Mouse (Mus musculus): Measurements from ENCODE around the gene Me3. TPM values are rescaled to one million over a fixed set of nuclear protein-coding genes. Genes with fewer than 3 reads are reported as not detected.

The Me3 gene
- total RNA-seq, 2 experiments from 2014 or later: 83.3 to 90.8 TPM

- DNase-seq (ENCODE audit: low spot score in 2 of 2): no peak
- Histone ChIP-seq H3K4me3 (no peak overlapping the region), H3K27ac (0 out of 2 replicates have a peak overlapping the region, but pooled peaks have one; percentile 1)
- TF ChIP-seq CTCF (conservative IDR thresholded peaks at IDR 0.05): no peak
Observed at GRCm38 (mm10) chr7:89772906-89773305, 140.7 kb downstream of the Me3 start.

- H3K27ac ChIP-seq: 0 out of 2 replicates have a peak overlapping the region, but pooled peaks have one; percentile 6
- H3K4me3 ChIP-seq: no peak overlapping the region
- no peak for TF ChIP-seq CTCF (conservative IDR thresholded peaks at IDR 0.05)
- DNase-seq (ENCODE audit: low spot score in 2 of 2): no peak
Observed at GRCm38 (mm10) chr7:89773352-89773921, 141.2 kb downstream of the Me3 start.

DNA sequence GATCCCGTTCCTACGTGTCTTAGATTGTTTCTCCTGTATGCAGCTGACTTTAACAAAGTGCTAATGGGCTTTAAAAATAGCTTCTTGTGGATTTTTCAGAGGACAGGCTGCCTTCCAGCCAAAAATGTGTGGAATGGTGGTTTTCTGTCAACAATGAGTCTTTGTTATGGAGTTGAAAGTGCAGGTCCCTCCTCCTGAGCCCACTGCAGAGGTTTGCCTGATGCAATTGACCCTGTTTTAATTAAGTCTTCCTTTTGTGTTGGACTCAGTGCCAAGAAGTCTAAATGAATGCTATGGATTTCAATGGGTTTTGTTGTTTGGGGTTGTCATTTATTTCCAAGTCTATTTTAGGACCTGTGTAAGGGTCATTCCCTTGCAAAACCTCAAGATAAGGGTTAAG lies 141.7 kb downstream of the Me3 start:
- TF ChIP-seq CTCF (conservative IDR thresholded peaks at IDR 0.05): no peak
- no peak for DNase-seq (ENCODE audit: low spot score in 2 of 2)
- H3K4me3 ChIP-seq: no peak overlapping the region
- 0 out of 2 replicates have a peak overlapping the region, but pooled peaks have one; percentile 6 for H3K27ac ChIP-seq

- TF ChIP-seq CTCF (conservative IDR thresholded peaks at IDR 0.05): no peak
- no peak for DNase-seq (ENCODE audit: low spot score in 2 of 2)
- H3K27ac ChIP-seq: no peak overlapping the region
- no peak overlapping the region for H3K4me3 ChIP-seq
Observed at GRCm38 (mm10) chr7:89775848-89776247, 143.7 kb downstream of the Me3 start.

GRCm38 (mm10) chr7:89781391-89781790 lies 149.2 kb downstream of the Me3 start:
- TF ChIP-seq CTCF (conservative IDR thresholded peaks at IDR 0.05): no peak

GRCm38 (mm10) chr7:89787735-89788134 lies 155.5 kb downstream of the Me3 start:
- DNase-seq (ENCODE audit: low spot score in 2 of 2): no peak
- Histone ChIP-seq H3K4me3 (no peak overlapping the region), H3K27ac (no peak overlapping the region)
- TF ChIP-seq CTCF (conservative IDR thresholded peaks at IDR 0.05): no peak

More at GRCm38 (mm10) chr7:89781391-89781790, 149.2 kb downstream of the Me3 start:
- Histone ChIP-seq H3K4me3 (no peak overlapping the region), H3K27ac (no peak overlapping the region)
- DNase-seq (ENCODE audit: low spot score in 2 of 2): no peak

GRCm38 (mm10) chr7:89792576-89792975 lies 160.4 kb downstream of the Me3 start:
- H3K4me3 ChIP-seq: no peak overlapping the region
- no peak for DNase-seq (ENCODE audit: low spot score in 2 of 2)
- no peak overlapping the region for H3K27ac ChIP-seq
- TF ChIP-seq CTCF (conservative IDR thresholded peaks at IDR 0.05): no peak

DNA sequence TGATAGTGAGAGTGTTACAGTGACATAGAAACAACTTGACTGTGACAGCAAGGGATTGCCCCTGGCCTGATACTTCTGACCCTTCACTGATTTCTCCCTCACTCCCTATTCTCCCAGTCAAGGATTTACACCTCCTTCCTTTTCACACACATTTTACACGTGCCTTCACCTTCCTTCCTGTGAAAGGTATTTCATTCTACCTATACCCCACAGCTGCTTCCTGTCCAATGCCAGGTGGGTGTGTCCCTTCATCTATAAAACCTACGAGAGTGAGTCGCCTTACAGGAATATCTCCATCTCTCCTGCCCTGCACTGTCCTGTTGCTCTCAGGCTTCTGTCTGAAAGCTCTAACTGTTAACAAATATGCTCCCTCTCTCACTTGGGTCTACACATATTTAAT lies 163.2 kb downstream of the Me3 start:
- no peak overlapping the region for H3K4me3 ChIP-seq
- no peak overlapping the region for H3K27ac ChIP-seq
- no peak for DNase-seq (ENCODE audit: low spot score in 2 of 2)
- no peak for TF ChIP-seq CTCF (conservative IDR thresholded peaks at IDR 0.05)

DNA sequence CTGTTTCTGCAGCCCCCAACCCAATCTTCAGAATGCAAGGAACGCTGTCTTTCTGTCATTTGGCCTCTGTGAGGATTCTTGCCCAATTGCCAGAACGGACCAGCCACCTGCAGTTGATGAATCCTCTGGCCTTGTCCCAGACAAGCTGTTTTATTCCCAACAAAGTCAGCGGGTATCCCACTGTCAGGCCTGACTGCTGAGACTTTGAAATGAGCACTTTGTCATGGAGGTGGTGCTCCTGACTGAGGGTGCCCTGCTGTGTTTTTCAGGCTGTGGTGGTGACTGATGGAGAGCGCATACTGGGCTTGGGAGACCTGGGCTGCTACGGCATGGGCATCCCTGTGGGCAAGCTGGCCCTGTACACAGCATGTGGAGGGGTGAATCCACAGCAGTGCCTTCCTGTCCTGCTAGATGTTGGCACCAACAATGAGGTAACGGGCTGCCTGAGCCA lies 164.2 kb downstream of the Me3 start:
- no peak for TF ChIP-seq CTCF (conservative IDR thresholded peaks at IDR 0.05)
- H3K27ac ChIP-seq: no peak overlapping the region
- DNase-seq (ENCODE audit: low spot score in 2 of 2): no peak
- H3K4me3 ChIP-seq: no peak overlapping the region

DNA sequence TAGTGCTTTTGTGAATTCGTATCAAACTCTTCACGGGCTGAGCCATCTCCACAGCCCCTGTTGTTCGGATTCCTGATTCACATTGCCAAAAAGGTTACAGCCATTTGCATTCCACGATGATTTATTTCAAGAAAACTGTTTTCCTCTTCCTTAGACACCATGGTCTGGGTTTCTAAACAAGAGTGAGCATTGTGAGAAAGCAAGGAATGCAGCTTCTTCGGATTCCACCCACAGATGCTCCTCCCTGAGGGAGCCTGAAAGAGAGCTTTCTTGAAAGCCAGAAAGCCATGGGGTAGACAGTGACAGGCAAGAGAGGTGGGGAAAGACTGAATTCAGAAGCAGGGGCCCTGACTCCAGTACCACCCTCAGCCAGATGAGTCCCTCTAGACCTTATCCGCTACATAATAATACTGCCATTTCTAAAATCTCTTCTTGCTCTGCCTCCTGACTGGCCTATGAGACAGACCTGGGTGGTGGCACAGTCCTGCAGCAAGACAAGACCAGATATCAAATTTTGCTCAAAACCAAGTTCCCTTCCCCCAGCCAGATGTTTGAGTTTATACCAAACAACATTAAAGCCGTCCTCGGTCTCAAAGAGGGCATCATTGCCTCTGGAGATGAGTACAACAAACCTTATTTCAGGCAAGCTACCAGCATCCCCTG lies 166.3 kb downstream of the Me3 start:
- DNase-seq (ENCODE audit: low spot score in 2 of 2): no peak
- no peak overlapping the region for H3K27ac ChIP-seq
- H3K4me3 ChIP-seq: no peak overlapping the region
- TF ChIP-seq CTCF (conservative IDR thresholded peaks at IDR 0.05): no peak

DNA sequence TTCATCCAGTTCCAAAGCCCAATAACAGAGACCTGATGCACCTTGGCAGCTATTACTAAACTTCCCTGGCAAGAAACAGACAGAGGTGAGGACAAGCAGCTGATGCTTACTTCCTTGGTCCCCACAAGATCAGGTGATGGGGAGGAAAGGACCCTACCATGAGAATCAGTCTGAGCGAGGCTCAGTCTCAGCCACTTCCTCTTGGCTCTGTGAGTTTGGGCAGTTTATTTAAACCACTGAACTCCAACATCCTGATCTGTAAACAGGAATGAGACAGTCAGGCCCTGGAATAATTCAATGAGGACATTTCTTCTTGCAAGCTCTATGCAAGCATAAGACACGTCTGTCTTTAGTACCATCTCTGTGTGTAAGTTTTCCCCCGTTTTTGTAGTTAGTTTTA lies 170.3 kb downstream of the Me3 start:
- Histone ChIP-seq H3K4me3 (no peak overlapping the region), H3K27ac (no peak overlapping the region)
- no peak for TF ChIP-seq CTCF (conservative IDR thresholded peaks at IDR 0.05)
- DNase-seq (ENCODE audit: low spot score in 2 of 2): no peak

GRCm38 (mm10) chr7:89803966-89804365 lies 171.8 kb downstream of the Me3 start:
- H3K27ac ChIP-seq: no peak overlapping the region
- no peak for TF ChIP-seq CTCF (conservative IDR thresholded peaks at IDR 0.05)
- no peak for DNase-seq (ENCODE audit: low spot score in 2 of 2)

GRCm38 (mm10) chr7:89809400-89809799 lies 177.2 kb downstream of the Me3 start:
- no peak for DNase-seq (ENCODE audit: low spot score in 2 of 2)
- H3K27ac ChIP-seq: no peak overlapping the region
- no peak overlapping the region for H3K4me3 ChIP-seq
- no peak for TF ChIP-seq CTCF (conservative IDR thresholded peaks at IDR 0.05)

More at GRCm38 (mm10) chr7:89803966-89804365, 171.8 kb downstream of the Me3 start:
- H3K4me3 ChIP-seq: no peak overlapping the region

Data from layer of hippocampus, adult 2 months (tissue).